Mouse (Mus musculus): ENCODE data around the gene Mif4gd. TPM values are rescaled to one million over a fixed set of nuclear protein-coding genes. Genes with fewer than 3 reads are reported as not detected.

Gene Mif4gd
- polyA plus RNA-seq, 1 experiment from 2014 or later: 78.6 TPM

- H3K9ac ChIP-seq (replicated peaks; ENCODE audit: low read depth): no peak overlapping the region
- H3K27ac ChIP-seq (ENCODE audit: low read length): no peak overlapping the region
- no peaks in the 10 kb centered on the region for H3K27me3 ChIP-seq (replicated peaks; ENCODE audit: insufficient read depth, low read length)
- H3K9me3 ChIP-seq (ENCODE audit: low read length): no peaks in the 10 kb centered on the region
- no peak for TF ChIP-seq CTCF (IDR thresholded peaks at IDR 0.05)
- TF ChIP-seq EP300 (IDR thresholded peaks at IDR 0.05): no peak
- WGBS: 76% methylated on average over 10 of the region's 10 CpGs
- H3K4me3 ChIP-seq (ENCODE audit: low read depth, low read length): no peak overlapping the region
- H3K36me3 ChIP-seq (ENCODE audit: insufficient read depth, low read length): peaks cover 40% of the 10 kb centered on the region
- no peak for DNase-seq (ENCODE audit: low spot score)
- no peak for ATAC-seq
- no peak overlapping the region for H3K4me2 ChIP-seq (replicated peaks; ENCODE audit: low read depth, low read length)
- no peaks in the 10 kb centered on the region for H3K4me1 ChIP-seq (ENCODE audit: insufficient read depth, low read depth, low read length)
Observed at GRCm38 (mm10) chr11:115582913-115583606, 29.7 kb downstream of the Mif4gd start.

- Histone ChIP-seq H3K4me3 (ENCODE audit: low read depth, low read length) (no peak overlapping the region), H3K9me3 (ENCODE audit: low read length) (no peaks in the 10 kb centered on the region), H3K27ac (ENCODE audit: low read length) (no peak overlapping the region), H3K4me1 (ENCODE audit: insufficient read depth, low read depth, low read length) (no peaks in the 10 kb centered on the region), H3K27me3 (replicated peaks; ENCODE audit: insufficient read depth, low read length) (no peaks in the 10 kb centered on the region), H3K4me2 (replicated peaks; ENCODE audit: low read depth, low read length) (no peak overlapping the region), H3K9ac (replicated peaks; ENCODE audit: low read depth) (no peak overlapping the region), H3K36me3 (ENCODE audit: insufficient read depth, low read length) (peaks cover 17% of the 10 kb centered on the region; the same call in 1 of the 2 replicates)
- no peak for TF ChIP-seq EP300 (IDR thresholded peaks at IDR 0.05)
- TF ChIP-seq CTCF (IDR thresholded peaks at IDR 0.05): no peak
- DNase-seq (ENCODE audit: low spot score) (no peak), ATAC-seq (no peak)
Observed at GRCm38 (mm10) chr11:115579080-115579479, 33.7 kb downstream of the Mif4gd start.

DNA sequence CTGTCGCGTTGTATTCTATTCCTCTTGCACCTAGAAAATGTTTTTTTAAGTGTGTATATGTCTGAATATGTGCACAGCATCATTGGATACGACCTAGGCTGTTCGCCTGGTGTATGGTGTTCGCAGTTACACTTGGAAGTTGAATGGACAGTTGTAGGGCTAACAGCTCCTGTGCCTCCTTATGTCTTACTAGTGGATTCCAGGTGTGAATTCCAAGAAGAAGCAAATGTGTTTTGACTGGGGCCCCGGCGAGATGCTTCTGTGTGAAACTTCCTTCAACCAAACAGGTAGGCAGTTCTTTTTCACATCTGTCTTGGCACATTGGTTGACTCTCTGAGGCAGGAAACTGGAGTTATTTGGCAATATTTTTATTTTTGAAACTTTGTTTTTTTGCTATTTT, 47.8 kb downstream of the Mif4gd start:
- Histone ChIP-seq H3K9ac (replicated peaks; ENCODE audit: low read depth) (peak overlapping the region; percentile 70; the same call in 1 of the 2 replicates), H3K27me3 (replicated peaks; ENCODE audit: insufficient read depth, low read length) (no peaks in the 10 kb centered on the region), H3K4me2 (replicated peaks; ENCODE audit: low read depth, low read length) (peak overlapping the region; percentile 60), H3K4me1 (ENCODE audit: insufficient read depth, low read depth, low read length) (no peaks in the 10 kb centered on the region; the same call in 1 of the 2 replicates), H3K27ac (ENCODE audit: low read length) (no peak overlapping the region), H3K4me3 (ENCODE audit: low read depth, low read length) (peak overlapping the region; percentile 45), H3K9me3 (ENCODE audit: low read length) (no peaks in the 10 kb centered on the region), H3K36me3 (ENCODE audit: insufficient read depth, low read length) (peaks cover 4% of the 10 kb centered on the region)
- DNase-seq (ENCODE audit: low spot score): no peak
- ATAC-seq: no peak
- 10% methylated on average over 7 of the region's 7 CpGs for WGBS
- no peak for TF ChIP-seq EP300 (IDR thresholded peaks at IDR 0.05)
- no peak for TF ChIP-seq CTCF (IDR thresholded peaks at IDR 0.05)

DNA sequence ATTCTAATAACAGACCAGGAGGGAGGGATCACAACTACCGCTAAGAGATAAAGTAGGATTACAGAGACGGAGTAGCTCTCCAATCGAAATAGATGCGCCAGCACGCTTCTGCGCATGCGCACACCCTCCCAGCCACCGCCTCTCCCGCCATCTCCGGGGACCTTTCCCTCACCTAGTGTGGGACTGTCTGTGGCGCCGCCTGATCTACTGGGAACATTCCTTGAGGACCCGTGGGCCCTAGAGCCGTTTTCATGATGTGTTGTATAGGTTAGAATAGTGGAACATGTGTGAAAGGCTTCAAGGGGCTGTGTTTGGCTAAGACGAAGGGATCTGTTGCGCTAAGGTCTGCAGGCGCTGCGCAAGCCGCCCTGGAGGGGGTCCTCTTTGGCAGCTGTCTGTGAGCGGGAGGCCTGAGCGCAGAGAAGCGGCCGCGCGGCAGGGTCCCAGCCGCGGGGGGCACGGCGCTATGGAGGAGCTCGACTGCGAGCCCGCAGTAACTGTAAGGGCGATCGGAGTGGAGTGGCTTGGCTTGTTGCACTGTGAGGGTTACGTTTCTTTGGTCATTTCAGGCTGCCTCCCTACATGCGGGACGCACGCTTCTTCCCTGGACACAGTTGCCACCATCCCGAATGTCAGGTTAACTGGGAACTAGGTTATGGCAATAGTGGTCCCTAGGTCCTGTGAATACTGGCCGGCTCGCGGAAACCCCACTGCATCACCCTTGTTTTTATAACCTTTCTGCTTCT, 48.5 kb downstream of the Mif4gd start, which contains the start of gene Nup85:
Nup85 (plus strand) TSS at position 371 of the 746 bp plus-strand sequence.
- Histone ChIP-seq H3K9ac (replicated peaks; ENCODE audit: low read depth) (peak within 1 kb of the TSS; percentile 70), H3K4me3 (ENCODE audit: low read depth, low read length) (peak within 1 kb of the TSS; percentile 45), H3K4me1 (ENCODE audit: insufficient read depth, low read depth, low read length) (no peaks in the 10 kb centered on the region; the same call in 1 of the 2 replicates), H3K4me2 (replicated peaks; ENCODE audit: low read depth, low read length) (peak within 1 kb of the TSS; percentile 60), H3K36me3 (ENCODE audit: insufficient read depth, low read length) (no peaks in the 10 kb centered on the region; the same call in 1 of the 2 replicates), H3K27ac (ENCODE audit: low read length) (peak within 1 kb of the TSS; percentile 78), H3K27me3 (replicated peaks; ENCODE audit: insufficient read depth, low read length) (no peaks in the 10 kb centered on the region), H3K9me3 (ENCODE audit: low read length) (no peaks in the 10 kb centered on the region)
- under 1% methylated on average over 42 of the region's 42 CpGs for WGBS
- TF ChIP-seq EP300 (IDR thresholded peaks at IDR 0.05): peak; percentile 96
- peak; percentile 37 for TF ChIP-seq CTCF (IDR thresholded peaks at IDR 0.05)
- DNase-seq (ENCODE audit: low spot score) (peak; percentile 98), ATAC-seq (peak; percentile 94)

DNA sequence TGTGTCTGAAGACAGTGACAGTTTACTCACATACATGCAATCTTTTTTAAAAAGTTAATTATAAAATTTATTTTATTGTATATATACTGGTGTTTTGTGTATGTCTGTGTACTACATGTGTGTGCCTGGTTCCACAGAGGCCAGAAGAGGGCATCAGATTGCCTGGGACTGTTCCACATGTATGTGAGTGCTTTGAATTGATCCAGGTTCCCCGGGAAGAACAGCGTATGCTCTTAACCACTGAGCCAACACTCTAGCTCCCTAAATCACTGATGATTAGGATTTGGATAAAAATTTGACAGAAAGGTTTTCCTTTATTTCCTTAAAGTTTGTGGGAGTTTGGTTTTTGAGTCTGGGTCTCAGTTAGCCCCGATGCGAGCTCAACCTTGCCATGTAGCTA, 49.4 kb downstream of the Mif4gd start:
- no peak overlapping the region for H3K27ac ChIP-seq (ENCODE audit: low read length)
- 39% methylated on average over 4 of the region's 4 CpGs for WGBS
- DNase-seq (ENCODE audit: low spot score): peak; percentile 11

More for the DNA sequence above, 49.4 kb downstream of the Mif4gd start:
- Histone ChIP-seq H3K4me3 (ENCODE audit: low read depth, low read length) (peak overlapping the region; percentile 45; the same call in 1 of the 2 replicates), H3K4me1 (ENCODE audit: insufficient read depth, low read depth, low read length) (no peaks in the 10 kb centered on the region; the same call in 1 of the 2 replicates), H3K4me2 (replicated peaks; ENCODE audit: low read depth, low read length) (peak overlapping the region; percentile 60), H3K9ac (replicated peaks; ENCODE audit: low read depth) (peak overlapping the region; percentile 70; the same call in 1 of the 2 replicates), H3K27me3 (replicated peaks; ENCODE audit: insufficient read depth, low read length) (no peaks in the 10 kb centered on the region), H3K9me3 (ENCODE audit: low read length) (no peaks in the 10 kb centered on the region), H3K36me3 (ENCODE audit: insufficient read depth, low read length) (no peaks in the 10 kb centered on the region)
- TF ChIP-seq CTCF (IDR thresholded peaks at IDR 0.05) (peak; percentile 34), EP300 (IDR thresholded peaks at IDR 0.05) (no peak)
- ATAC-seq: no peak

Other genes starting within 250 kb of the Mif4gd start
- gene Hid1, start 245.2 kb downstream of the Mif4gd start, polyA plus RNA-seq (2015; fragmentation: Nextera tagmentation; extraction: Ambion mirVana): 16.0 and 17.9 TPM in 2 replicates
- gene Cdr2l, start 231.1 kb downstream of the Mif4gd start, polyA plus RNA-seq (2015; fragmentation: Nextera tagmentation; extraction: Ambion mirVana): 14.0 and 15.8 TPM in 2 replicates
- 154 and 180 TPM in 2 replicates for gene Mrpl58, start 209.2 kb downstream of the Mif4gd start, polyA plus RNA-seq (2015; fragmentation: Nextera tagmentation; extraction: Ambion mirVana)
- gene Atp5h, start 193.0 kb downstream of the Mif4gd start, polyA plus RNA-seq (2015; fragmentation: Nextera tagmentation; extraction: Ambion mirVana): 669 and 721 TPM in 2 replicates
- gene Kctd2, start 192.8 kb downstream of the Mif4gd start, polyA plus RNA-seq (2015; fragmentation: Nextera tagmentation; extraction: Ambion mirVana): 18.6 and 19.1 TPM in 2 replicates
- not detected in 2 replicates for gene Trim80, start 172.4 kb downstream of the Mif4gd start, polyA plus RNA-seq (2015; fragmentation: Nextera tagmentation; extraction: Ambion mirVana)
- 0.07 and 0.13 TPM in 2 replicates for gene Slc16a5, start 150.5 kb downstream of the Mif4gd start, polyA plus RNA-seq (2015; fragmentation: Nextera tagmentation; extraction: Ambion mirVana)
- 6.4 and 9.0 TPM in 2 replicates for gene Armc7, start 137.3 kb downstream of the Mif4gd start, polyA plus RNA-seq (2015; fragmentation: Nextera tagmentation; extraction: Ambion mirVana)
- gene Nt5c, start 121.1 kb downstream of the Mif4gd start, polyA plus RNA-seq (2015; fragmentation: Nextera tagmentation; extraction: Ambion mirVana): 102 and 109 TPM in 2 replicates
- 195 and 201 TPM in 2 replicates for gene Jpt1, start 98.6 kb downstream of the Mif4gd start, polyA plus RNA-seq (2015; fragmentation: Nextera tagmentation; extraction: Ambion mirVana)
- 546 and 580 TPM in 2 replicates for gene Sumo2, start 76.7 kb downstream of the Mif4gd start, polyA plus RNA-seq (2015; fragmentation: Nextera tagmentation; extraction: Ambion mirVana)
- 38.4 and 44.2 TPM in 2 replicates for gene Nup85, start 48.5 kb downstream of the Mif4gd start, polyA plus RNA-seq (2015; fragmentation: Nextera tagmentation; extraction: Ambion mirVana)
- 47.4 and 49.2 TPM in 2 replicates for gene Mrps7, start 9.0 kb downstream of the Mif4gd start, polyA plus RNA-seq (2015; fragmentation: Nextera tagmentation; extraction: Ambion mirVana)
- gene Gga3, start 8.9 kb downstream of the Mif4gd start, polyA plus RNA-seq (2015; fragmentation: Nextera tagmentation; extraction: Ambion mirVana): 6.8 and 8.1 TPM in 2 replicates
- gene Slc25a19, start 15.3 kb upstream of the Mif4gd start, polyA plus RNA-seq (2015; fragmentation: Nextera tagmentation; extraction: Ambion mirVana): 18.9 and 19.5 TPM in 2 replicates
- 62.8 and 75.9 TPM in 2 replicates for gene Grb2, start 95.6 kb upstream of the Mif4gd start, polyA plus RNA-seq (2015; fragmentation: Nextera tagmentation; extraction: Ambion mirVana)
- 17.0 and 19.4 TPM in 2 replicates for gene Tmem94, start 152.5 kb upstream of the Mif4gd start, polyA plus RNA-seq (2015; fragmentation: Nextera tagmentation; extraction: Ambion mirVana)
- 17.5 and 17.9 TPM in 2 replicates for gene Caskin2, start 200.7 kb upstream of the Mif4gd start, polyA plus RNA-seq (2015; fragmentation: Nextera tagmentation; extraction: Ambion mirVana)
- 18.2 and 19.9 TPM in 2 replicates for gene Tsen54, start 201.8 kb upstream of the Mif4gd start, polyA plus RNA-seq (2015; fragmentation: Nextera tagmentation; extraction: Ambion mirVana)
- gene Llgl2, start 211.1 kb upstream of the Mif4gd start, polyA plus RNA-seq (2015; fragmentation: Nextera tagmentation; extraction: Ambion mirVana): 66.0 and 70.1 TPM in 2 replicates
- 0.57 and 0.68 TPM in 2 replicates for gene Myo15b, start 245.4 kb upstream of the Mif4gd start, polyA plus RNA-seq (2015; fragmentation: Nextera tagmentation; extraction: Ambion mirVana)